Mouse (Mus musculus): Measurements from ENCODE around the gene Gmfg. TPM values are rescaled to one million over a fixed set of nuclear protein-coding genes. Genes with fewer than 3 reads are reported as not detected.

The Gmfg gene
- polyA plus RNA-seq, 1 experiment: 2.2 TPM

DNA sequence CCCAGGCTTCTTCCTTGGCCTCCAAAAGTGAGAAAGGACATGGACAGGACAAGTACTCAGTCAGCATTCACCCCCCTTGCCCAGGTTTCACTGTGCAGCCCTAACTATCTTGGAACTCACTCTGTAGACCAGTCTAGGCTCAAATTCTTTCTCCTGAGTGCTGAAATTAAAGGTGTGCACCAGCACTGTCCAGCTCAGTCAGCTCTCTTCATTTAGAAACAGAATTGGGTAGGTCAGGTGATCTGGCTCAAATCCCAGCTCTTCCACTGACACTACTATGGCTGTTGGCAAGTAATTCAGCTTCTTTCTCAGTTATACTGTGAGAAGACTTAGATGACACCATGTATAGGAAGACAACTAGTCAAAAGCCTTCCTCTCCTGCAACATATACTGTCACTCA is 9.5 kb upstream of the Gmfg start:
- no peak overlapping the region for H3K27ac ChIP-seq (ENCODE audit: insufficient read depth, low read length)
- no peak overlapping the region for H3K4me3 ChIP-seq (replicated peaks; ENCODE audit: insufficient read depth, low read depth, low read length)
- no peak for TF ChIP-seq POLR2A (IDR thresholded peaks at IDR 0.05; ENCODE audit: borderline replicate concordance, insufficient read depth, low read length)
- no peak for TF ChIP-seq CTCF (IDR thresholded peaks at IDR 0.05; ENCODE audit: borderline replicate concordance, insufficient read depth, low read depth, low read length)
- peak in 1 of 2 experiments; percentile 59 for DNase-seq
- H3K4me1 ChIP-seq (ENCODE audit: control insufficient read depth, insufficient read depth, low read length): peaks cover 3% of the 10 kb centered on the region; the same call in 1 of the 2 replicates
- no peaks in the 10 kb centered on the region for H3K27me3 ChIP-seq (ENCODE audit: control insufficient read depth, insufficient read depth, low read length)

DNA sequence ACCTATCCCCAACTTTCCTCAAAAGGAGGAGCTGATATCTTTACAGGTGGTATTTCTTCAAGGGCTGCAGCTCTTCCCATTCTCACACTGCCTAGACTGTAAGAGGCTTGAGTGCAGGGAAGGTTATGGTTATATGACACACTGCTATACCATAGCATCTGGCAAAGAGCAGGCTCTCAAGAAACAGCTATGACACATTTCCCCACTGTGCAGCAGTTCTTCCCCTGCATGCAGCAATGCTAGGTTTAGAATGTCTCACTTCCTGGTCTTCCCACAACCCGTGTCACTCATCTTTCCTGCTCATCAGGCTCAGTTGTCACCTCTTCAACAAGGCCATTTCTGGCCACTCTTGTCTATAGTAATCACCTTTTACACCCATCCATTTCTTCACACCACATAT is 6.7 kb upstream of the Gmfg start:
- Histone ChIP-seq H3K4me3 (replicated peaks; ENCODE audit: insufficient read depth, low read depth, low read length) (no peak overlapping the region), H3K4me1 (ENCODE audit: control insufficient read depth, insufficient read depth, low read length) (peaks cover 6% of the 10 kb centered on the region; the same call in 1 of the 2 replicates), H3K27ac (ENCODE audit: insufficient read depth, low read length) (no peak overlapping the region), H3K27me3 (ENCODE audit: control insufficient read depth, insufficient read depth, low read length) (no peaks in the 10 kb centered on the region)
- DNase-seq: no peak
- 77% methylated on average over 1 of the region's 1 CpGs for WGBS
- TF ChIP-seq POLR2A (IDR thresholded peaks at IDR 0.05; ENCODE audit: borderline replicate concordance, insufficient read depth, low read length): no peak
- no peak for TF ChIP-seq CTCF (IDR thresholded peaks at IDR 0.05; ENCODE audit: borderline replicate concordance, insufficient read depth, low read depth, low read length)

DNA sequence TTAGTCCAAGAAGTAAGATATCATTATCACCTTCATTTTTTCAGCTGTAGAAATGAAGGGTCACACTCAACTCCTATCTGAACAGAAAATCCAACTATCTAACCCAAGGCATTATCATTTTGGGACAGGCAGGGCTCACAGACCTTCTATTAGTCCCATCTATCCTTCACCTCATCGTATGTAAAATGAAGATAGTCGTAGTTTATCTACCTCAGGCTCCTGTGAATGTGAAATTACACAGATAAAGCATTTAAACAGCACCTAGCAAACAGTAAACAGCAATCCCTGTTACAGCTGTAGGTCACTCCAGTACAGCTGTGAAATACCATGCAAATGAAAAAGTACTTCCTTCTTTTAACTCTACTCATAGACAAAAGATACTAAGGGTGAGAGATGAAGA is 5.0 kb upstream of the Gmfg start:
- H3K4me1 ChIP-seq (ENCODE audit: control insufficient read depth, insufficient read depth, low read length): 0 out of 2 replicates have a peak, but pooled peaks cover 4% of the 10 kb centered on the region
- 91% methylated on average over 2 of the region's 2 CpGs for WGBS

DNA sequence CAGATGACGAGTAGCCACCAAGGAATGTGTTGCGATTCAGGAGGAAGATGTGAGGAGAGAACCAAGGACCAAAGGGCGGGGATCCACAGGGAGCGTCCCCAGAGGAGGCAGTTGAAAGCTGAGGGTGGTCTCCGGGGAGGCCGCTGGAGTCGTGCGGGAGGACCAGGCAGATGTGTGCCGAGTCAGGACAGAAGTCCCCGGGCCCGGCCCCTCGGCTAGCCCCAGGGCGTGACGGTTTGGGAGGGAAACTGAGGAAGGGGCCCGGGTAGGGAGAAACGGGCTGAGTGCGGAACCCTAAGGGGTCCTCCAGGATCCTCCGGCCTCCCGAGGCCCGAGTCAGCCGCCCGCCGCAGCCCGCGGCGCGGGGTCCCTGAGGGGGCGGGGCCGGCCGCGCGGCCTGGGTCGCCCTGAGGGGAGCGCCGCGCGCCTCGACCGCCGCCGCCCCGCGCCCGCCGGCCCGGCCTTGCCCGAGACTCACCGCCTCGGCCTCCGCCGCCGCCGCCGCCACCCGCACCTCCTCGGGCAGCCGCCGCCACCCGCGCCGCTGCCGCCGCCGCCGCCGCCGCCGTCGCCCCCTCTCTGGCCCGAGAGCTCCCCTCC is 1.5 kb upstream of the Gmfg start:
- Histone ChIP-seq H3K4me1 (ENCODE audit: control insufficient read depth, insufficient read depth, low read length) (0 out of 2 replicates have a peak, but pooled peaks cover 4% of the 10 kb centered on the region), H3K27ac (ENCODE audit: insufficient read depth, low read length) (no peak overlapping the region), H3K4me3 (replicated peaks; ENCODE audit: insufficient read depth, low read depth, low read length) (peak overlapping the region; percentile 76), H3K27me3 (ENCODE audit: control insufficient read depth, insufficient read depth, low read length) (no peaks in the 10 kb centered on the region)
- DNase-seq: peak; percentile 48 to 52
- TF ChIP-seq POLR2A (IDR thresholded peaks at IDR 0.05; ENCODE audit: borderline replicate concordance, insufficient read depth, low read length) (no peak), CTCF (IDR thresholded peaks at IDR 0.05; ENCODE audit: borderline replicate concordance, insufficient read depth, low read depth, low read length) (no peak)
- 2% methylated on average over 62 of the region's 70 CpGs for WGBS

More for the DNA sequence above, 5.0 kb upstream of the Gmfg start:
- DNase-seq: no peak
- Histone ChIP-seq H3K27ac (ENCODE audit: insufficient read depth, low read length) (no peak overlapping the region), H3K27me3 (ENCODE audit: control insufficient read depth, insufficient read depth, low read length) (no peaks in the 10 kb centered on the region), H3K4me3 (replicated peaks; ENCODE audit: insufficient read depth, low read depth, low read length) (no peak overlapping the region)
- TF ChIP-seq POLR2A (IDR thresholded peaks at IDR 0.05; ENCODE audit: borderline replicate concordance, insufficient read depth, low read length): no peak
- TF ChIP-seq CTCF (IDR thresholded peaks at IDR 0.05; ENCODE audit: borderline replicate concordance, insufficient read depth, low read depth, low read length): no peak

DNA sequence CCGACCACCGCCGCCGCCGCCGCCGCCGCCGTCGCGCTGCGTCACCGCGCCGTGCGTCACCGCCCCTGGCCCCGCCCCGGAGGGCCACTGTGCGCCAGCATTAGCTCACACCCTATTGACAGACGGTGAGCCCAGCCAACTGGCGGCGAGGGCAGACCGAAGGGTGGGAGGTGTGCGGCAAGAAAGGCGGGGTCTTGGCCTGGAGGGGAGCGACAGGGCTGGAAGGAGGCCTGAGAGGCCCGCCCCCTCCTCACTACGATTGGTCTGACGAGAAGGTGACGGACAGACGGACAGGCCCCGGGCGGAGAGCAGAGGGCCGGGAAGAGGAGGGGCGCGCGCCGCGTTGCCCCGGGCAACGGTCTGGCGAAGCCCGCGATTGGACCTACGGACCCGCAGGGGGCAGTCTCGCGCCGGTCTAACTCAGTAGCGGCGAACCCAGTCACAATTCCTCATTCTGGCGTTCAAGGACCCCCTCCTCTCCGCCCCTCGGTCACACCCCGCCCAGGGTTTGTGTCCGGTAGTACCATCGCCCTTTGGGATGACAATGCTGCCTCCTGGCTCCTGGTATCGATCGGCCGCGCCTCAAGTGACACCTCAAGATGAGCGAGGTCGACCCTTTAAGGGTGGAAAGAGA is 859 bp upstream of the Gmfg start:
- H3K27ac ChIP-seq (ENCODE audit: insufficient read depth, low read length): peak overlapping the region; percentile 24
- WGBS: under 1% methylated on average over 63 of the region's 64 CpGs
- peak; percentile 100 for DNase-seq
- H3K4me3 ChIP-seq (replicated peaks; ENCODE audit: insufficient read depth, low read depth, low read length): peak overlapping the region; percentile 83
- H3K4me1 ChIP-seq (ENCODE audit: control insufficient read depth, insufficient read depth, low read length): 0 out of 2 replicates have a peak, but pooled peaks cover 4% of the 10 kb centered on the region
- H3K27me3 ChIP-seq (ENCODE audit: control insufficient read depth, insufficient read depth, low read length): no peaks in the 10 kb centered on the region
- peak; percentile 64 for TF ChIP-seq CTCF (IDR thresholded peaks at IDR 0.05; ENCODE audit: borderline replicate concordance, insufficient read depth, low read depth, low read length)
- TF ChIP-seq POLR2A (IDR thresholded peaks at IDR 0.05; ENCODE audit: borderline replicate concordance, insufficient read depth, low read length): peak; percentile 36; the same call in 1 of the 2 replicates

DNA sequence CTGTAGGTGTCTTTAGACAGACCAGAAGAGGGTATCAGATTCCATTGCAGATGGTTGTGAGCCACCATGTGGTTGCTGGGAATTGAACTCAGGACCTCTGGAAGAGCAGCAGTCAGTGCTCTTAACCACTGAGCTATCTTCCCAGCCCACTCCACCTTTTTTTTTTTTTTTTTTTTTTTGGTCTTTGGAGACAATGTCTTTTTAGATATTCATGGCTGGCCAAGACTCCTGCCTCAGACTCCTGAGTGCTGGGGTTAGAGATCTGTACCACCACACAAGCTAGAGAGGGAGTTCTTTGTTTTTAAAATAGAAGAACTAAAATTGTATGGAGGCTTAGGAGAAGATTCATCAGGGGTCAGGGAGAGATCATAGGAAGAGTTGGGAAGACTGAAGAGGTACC is 717 bp downstream of the Gmfg start:
- Histone ChIP-seq H3K27ac (ENCODE audit: insufficient read depth, low read length) (no peak overlapping the region), H3K27me3 (ENCODE audit: control insufficient read depth, insufficient read depth, low read length) (no peaks in the 10 kb centered on the region), H3K4me3 (replicated peaks; ENCODE audit: insufficient read depth, low read depth, low read length) (no peak overlapping the region), H3K4me1 (ENCODE audit: control insufficient read depth, insufficient read depth, low read length) (0 out of 2 replicates have a peak, but pooled peaks cover 4% of the 10 kb centered on the region)
- TF ChIP-seq CTCF (IDR thresholded peaks at IDR 0.05; ENCODE audit: borderline replicate concordance, insufficient read depth, low read depth, low read length) (no peak), POLR2A (IDR thresholded peaks at IDR 0.05; ENCODE audit: borderline replicate concordance, insufficient read depth, low read length) (no peak)
- DNase-seq: no peak

DNA sequence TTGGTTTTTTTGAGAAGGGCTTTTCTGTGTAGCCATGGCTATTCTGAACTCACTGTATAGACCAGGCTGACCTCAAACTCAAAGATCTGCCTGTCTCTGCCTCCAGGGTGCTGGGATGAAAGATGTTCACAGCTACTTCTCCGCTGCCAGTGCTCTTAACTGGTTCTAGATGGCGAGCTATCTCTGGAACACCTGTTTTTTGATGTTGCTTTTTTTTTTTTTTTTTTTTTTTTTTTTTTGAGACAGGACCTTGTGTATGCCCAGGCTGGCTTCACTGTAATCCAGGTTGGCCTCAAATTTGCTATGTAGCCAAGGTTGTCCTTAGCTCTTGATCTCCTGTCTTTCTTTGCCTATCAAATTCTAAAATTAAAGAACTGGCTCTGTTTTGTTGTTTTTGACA is 1.5 kb downstream of the Gmfg start:
- Histone ChIP-seq H3K4me3 (replicated peaks; ENCODE audit: insufficient read depth, low read depth, low read length) (no peak overlapping the region), H3K4me1 (ENCODE audit: control insufficient read depth, insufficient read depth, low read length) (0 out of 2 replicates have a peak, but pooled peaks cover 4% of the 10 kb centered on the region), H3K27me3 (ENCODE audit: control insufficient read depth, insufficient read depth, low read length) (no peaks in the 10 kb centered on the region), H3K27ac (ENCODE audit: insufficient read depth, low read length) (no peak overlapping the region)
- no peak for DNase-seq
- 84% methylated on average over 2 of the region's 2 CpGs for WGBS
- no peak for TF ChIP-seq CTCF (IDR thresholded peaks at IDR 0.05; ENCODE audit: borderline replicate concordance, insufficient read depth, low read depth, low read length)
- no peak for TF ChIP-seq POLR2A (IDR thresholded peaks at IDR 0.05; ENCODE audit: borderline replicate concordance, insufficient read depth, low read length)

DNA sequence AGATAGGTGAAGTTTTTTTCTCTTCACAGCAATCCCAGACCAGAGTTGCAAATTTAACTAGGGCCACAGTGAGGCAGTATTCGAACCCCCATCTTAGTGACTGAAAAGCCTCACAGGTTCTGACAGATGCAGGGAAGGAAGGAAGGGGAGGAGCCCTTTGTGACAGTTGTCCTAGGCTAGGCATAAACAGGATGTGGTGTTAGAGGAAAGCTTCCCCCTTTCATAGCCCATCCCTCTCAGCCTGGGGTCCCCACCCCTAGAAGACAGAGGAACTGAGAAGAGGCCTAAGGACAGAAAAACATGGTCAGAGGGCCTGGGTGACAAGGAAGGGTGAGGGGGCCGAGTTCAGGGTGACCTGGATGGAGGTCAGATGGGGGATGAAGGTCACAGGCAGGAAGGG is 3.5 kb downstream of the Gmfg start:
- Histone ChIP-seq H3K4me3 (replicated peaks; ENCODE audit: insufficient read depth, low read depth, low read length) (no peak overlapping the region), H3K4me1 (ENCODE audit: control insufficient read depth, insufficient read depth, low read length) (no peaks in the 10 kb centered on the region), H3K27ac (ENCODE audit: insufficient read depth, low read length) (no peak overlapping the region), H3K27me3 (ENCODE audit: control insufficient read depth, insufficient read depth, low read length) (no peaks in the 10 kb centered on the region)
- DNase-seq: no peak
- WGBS: 49% methylated on average over 2 of the region's 2 CpGs
- TF ChIP-seq CTCF (IDR thresholded peaks at IDR 0.05; ENCODE audit: borderline replicate concordance, insufficient read depth, low read depth, low read length): no peak
- TF ChIP-seq POLR2A (IDR thresholded peaks at IDR 0.05; ENCODE audit: borderline replicate concordance, insufficient read depth, low read length): no peak

Measured in cerebellum, adult 2 months (tissue).